Mouse (Mus musculus): ENCODE measurements around the gene Slc10a7.
"Not testable (repeated sequence)": the region's sequence is repeated elsewhere in the genome, so short reads cannot be mapped to it uniquely, and the experiment has no call there.

The Slc10a7 gene

DNA sequence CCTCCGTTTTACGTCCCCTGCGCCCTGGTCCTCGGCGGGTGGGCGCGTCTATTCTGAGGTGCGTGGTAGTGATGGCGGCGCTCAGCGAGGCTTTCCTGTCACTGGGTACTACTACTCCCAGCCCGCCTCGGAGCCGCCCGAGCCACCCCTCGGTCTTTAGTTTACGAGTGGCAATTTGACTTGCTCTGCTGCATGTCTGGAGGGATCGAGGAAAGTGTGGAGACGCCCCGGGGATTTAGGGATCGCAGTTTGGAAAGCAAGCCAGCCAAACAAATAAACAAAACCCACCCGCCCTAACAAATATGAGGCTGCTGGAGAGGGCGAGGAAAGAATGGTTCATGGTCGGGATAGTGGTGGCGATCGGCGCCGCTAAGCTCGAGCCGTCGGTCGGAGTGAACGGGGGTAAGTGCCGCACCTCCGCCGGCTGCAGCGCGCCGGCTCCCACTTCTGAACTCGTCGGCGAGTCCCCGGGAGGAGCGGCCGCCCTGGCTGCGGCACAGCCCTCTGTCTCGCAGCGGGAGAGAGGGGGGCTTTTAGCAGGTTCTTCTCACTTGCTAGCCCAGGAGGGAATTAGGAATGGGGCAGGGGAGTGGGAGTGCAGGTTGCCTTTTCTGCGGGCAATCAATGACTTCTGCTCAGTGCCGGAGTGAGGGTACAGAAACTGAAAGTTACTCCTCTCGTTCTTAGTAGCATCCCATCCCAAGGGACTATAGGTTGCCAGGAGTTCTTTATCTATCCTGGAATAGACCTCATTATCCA lies at the start of gene Slc10a7:
Gene Slc10a7, plus strand, starts transcription at position 74 of the 759 bp plus-strand sequence.
- peak; percentile 87 for DNase-seq (ENCODE audit: low read depth)

DNA sequence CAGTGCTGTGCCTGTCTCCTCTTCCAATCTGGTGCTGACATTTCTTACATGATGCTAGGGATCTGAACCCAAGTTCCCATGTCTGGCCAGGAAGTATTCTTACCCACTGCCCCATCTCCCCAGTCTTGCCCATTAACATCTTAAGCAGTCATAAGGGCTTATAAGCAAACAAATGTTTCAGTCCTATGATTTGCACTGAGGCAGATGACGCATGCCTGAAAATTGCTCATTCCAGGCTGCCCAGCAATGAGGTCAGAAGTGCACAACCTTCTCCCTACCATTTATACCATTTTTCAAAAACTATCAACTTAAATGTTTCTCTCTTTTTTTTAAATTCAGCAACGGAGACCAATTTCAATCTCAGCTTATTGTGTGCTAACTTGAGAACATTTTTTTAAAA lies 45.2 kb upstream of the Slc10a7 start:
- no peak for DNase-seq (ENCODE audit: low read depth)

DNA sequence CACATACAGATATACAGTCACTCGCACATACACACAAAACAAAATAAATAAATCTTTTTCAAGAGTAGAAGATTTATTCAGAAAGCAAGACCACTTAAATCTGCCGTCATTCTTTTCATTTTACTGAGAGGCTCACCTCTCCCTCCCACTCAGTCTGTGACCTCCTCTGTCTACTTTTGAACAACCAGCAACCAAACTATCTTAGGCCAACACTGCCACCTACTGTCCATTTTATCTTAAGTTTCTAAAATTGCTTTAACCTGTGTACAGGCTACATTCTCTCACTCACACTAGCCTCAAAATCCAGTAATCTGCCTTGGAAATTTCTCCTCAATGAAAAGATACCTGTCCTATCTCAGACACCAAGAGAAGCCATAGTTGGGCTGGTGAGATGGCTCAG lies 41.3 kb upstream of the Slc10a7 start:
- DNase-seq (ENCODE audit: low read depth), result peak; percentile 5

DNA sequence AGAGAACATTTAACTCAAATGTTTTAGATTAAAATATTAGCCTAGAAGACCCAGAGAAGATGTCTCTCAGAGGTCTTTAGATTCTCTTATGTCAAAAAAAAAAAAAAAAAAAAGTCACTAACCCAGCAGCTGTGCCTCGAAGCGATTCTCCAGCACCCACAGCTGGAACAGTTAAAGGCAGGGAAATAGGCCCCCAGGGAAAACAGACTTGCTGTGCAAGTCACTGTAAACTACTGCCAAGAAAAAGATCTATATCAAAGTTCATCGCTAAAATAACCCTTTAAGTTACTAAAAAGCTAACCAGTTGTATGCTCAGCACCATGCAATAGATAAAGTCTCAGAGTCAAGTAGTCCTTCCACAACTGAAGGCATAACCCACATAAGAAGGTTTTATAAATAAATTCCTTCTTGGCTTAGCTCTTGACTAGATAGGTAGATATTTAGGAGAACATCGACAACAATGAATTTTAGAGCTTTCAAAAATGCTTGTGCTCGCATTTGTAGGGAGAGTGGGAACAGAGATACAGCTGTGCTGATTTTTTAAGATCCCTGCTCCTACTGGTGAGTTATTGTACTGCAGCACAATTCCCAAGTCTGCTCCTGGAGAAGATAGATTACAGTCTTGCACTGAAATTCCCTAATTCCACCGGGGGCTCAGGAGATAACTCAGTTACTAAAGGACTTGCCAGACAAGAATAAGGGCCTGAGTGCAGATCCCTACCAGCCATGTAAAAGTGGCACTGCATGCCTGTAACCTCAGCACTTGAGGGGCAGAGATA lies 31.9 kb upstream of the Slc10a7 start:
- DNase-seq (ENCODE audit: low read depth), result no peak

DNA sequence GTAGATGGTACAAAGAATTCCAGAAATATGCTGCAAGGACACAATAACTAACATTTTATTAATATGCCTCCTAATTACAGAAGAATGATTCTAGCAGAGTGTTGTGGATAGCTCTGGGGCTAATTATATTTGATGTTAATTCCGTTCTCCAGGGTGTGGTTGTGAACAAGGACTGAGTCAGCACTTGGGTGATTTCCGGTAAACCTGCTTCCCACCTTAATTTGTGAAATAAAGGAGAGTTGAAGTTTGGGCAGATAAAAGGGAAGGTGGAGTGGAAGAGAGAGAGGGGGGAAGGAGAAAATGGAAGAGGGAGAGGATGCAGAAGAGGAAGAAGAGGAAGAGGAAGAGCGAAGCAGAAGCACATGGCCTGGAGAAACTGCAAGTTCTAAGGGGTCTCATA lies 19.4 kb upstream of the Slc10a7 start:
- no peak for DNase-seq (ENCODE audit: low read depth)

DNA sequence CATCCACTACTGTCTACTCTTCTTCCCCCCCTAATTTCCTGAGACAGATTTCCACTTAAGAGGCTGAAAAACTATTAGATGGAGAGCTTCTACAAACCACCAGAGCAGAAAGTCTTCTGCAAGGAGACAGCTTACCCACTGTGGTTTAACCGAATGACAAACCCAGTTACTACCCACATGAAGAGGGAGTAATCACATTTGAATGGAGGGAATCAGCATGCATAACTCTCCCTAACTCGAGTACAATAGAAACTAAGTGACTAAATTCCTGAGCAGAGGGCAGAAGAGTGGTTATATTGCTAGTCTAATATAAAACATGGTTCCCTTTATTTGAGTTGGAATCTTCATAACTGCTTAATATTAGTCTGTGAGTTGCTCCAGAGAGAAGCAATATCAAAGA lies 16.1 kb upstream of the Slc10a7 start:
- DNase-seq (ENCODE audit: low read depth), result no peak

DNA sequence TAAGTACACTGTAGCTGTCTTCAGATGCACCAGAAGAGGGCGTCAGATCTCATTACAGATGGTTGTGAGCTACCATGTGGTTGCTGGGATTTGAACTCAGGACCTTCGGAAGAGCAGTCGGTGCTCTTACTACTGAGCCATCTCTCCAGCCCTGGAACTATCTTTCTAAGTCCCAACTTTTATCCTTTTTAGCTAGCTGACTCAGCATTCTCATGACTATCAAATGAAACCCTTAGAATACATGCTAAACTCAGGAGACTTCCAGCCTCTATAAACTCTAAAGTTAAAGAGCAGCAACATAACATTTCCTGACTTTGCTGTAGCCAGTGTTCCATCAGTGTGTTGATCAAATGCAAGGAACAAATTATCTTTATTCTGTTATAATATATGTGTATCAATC lies 12.9 kb upstream of the Slc10a7 start:
- DNase-seq (ENCODE audit: low read depth), result not testable (repeated sequence)

DNA sequence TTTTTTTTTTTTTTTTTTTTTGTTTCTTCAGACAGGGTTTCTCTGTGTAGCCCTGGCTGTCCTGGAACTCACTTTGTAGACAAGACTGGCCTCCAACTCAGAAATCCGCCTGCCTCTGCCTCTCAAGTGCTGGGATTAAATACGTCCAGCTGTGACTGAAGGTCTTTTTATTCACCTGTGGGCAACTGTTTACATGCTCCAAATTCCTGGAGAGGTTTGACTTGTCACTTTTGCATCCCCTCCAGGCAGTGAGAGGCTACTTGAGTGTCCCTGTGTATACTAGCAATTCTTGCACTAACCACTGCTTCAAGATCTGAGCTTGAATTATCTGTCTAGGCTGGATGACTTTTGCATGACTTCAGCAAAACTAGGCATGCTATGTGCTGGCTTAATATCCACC lies 6.4 kb upstream of the Slc10a7 start:
- no peak for DNase-seq (ENCODE audit: low read depth)

DNA sequence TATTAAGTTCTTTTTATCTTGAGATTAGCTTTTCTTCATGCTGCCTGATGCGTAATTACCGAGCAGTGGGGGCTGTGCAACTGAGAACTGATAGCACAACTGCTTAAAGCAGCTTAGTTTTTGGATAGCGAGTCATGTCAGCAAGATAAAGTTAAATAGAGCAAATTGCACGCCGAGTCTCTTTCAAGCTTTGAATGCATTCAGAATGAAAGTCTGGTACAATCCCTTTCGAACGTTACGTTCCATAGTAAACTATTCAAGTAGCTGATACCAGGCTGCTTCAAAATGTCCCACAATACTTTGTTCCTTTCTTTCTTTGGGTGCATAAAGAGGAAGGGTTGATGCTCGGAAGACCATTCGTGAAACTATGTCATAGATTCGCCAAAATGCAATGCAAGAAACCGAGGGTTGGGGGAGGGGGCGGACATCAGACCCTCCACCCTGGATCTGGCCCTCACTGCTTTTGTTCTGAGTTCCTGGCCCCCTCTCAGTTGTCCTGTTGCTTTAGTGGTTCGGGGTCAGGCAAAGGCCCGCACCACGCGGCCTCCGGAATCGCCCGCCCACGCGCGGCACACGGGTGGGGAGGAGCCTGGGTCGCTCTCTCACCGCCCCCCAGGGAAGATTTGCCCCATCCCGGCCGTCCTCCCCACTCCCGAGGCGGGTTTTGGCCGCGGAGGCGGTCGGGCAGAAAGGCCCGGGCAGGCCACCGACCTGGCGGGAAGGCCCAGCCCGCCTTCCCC lies 997 bp upstream of the Slc10a7 start:
- peak; percentile 79 for DNase-seq (ENCODE audit: low read depth)

DNA sequence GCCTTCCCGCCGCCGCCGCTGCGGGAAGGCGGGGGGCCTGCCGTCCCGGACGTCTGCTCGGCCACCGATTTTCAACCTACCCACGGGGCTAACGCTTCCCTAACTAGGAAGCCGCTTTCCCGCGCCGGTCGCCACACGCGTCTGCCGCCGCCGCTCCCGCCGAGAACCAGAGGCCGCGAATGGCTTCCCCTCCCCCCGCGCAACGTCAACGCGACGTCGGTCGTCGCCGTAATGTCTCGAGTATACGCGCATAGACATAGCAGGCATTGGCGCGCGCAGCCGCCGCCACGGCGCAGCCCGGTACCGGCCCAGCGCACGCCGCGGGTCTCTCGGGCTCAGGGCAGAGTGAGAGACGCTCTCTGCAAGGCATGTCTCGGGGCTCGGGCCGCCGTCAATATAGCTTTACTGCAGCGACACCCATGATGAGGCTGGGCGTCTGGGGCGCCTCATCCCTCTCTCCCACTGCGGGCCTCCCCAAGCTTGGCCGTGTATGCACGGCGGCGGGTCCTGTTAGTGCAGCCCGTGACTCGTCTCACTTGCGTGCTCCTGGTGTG lies 350 bp upstream of the Slc10a7 start, which contains the start of gene Rbmxl1:
Gene Rbmxl1, minus strand, starts transcription at position 180 of the 554 bp plus-strand sequence.
- DNase-seq (ENCODE audit: low read depth), result peak; percentile 95

DNA sequence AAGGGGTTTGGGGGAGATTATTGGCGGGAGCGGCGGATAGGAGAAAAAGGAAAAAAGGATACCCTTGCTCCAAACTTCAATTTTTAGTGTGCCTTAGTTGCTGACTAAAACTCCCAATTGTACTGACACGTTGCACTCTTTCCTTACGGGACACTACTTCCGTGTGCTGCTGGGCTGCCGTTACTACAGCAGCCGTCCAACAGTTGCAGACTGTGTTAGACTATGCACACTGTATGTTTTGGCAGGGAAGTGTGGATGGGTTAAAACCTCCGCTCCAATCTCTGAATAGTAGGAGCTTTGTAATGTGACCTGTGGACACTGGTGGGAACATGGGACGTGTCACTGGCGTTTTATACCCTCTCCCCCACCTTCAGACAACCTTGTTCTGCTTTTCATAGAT lies 948 bp downstream of the Slc10a7 start:
- peak; percentile 43 for DNase-seq (ENCODE audit: low read depth)

DNA sequence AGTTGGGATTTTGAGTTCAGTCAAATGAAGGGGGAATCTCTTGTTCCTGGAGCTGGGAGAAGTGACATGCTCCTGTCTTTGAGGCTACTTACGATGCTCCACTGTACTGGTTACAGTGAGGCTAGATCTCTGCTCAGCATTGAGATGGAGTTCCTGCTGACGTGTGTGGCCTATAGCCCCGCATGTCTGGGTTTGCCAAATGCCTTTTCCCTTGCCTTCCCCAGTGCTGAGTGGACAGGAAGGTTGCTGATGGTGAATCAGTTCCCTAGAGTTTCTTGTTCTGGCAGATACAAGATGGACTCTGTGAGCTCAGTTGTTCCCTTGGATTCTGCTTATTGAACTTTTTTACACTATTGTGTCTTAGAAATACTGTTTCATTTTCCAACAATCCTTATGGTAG lies 1.8 kb downstream of the Slc10a7 start:
- peak; percentile 10 for DNase-seq (ENCODE audit: low read depth)

DNA sequence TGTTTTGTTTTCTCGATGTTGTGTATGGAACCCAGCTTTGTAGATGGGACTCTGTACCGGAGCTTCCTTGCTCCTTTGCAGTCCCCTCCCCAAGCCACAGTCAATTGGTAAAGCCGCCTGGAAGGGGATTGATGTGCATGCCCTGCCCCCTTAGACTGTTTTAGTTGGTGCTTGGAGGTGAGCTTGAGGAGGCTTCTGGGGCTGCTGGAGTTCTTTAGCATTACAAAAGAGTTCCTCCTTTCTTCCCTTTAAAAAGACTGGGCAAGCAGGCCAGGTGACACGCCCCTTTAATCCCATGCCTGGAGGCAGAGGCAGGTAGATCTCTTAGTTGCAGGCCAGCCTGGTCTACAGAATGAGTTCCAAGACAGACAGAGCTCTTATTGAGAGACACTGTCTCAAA lies 4.0 kb downstream of the Slc10a7 start:
- DNase-seq (ENCODE audit: low read depth), result no peak

DNA sequence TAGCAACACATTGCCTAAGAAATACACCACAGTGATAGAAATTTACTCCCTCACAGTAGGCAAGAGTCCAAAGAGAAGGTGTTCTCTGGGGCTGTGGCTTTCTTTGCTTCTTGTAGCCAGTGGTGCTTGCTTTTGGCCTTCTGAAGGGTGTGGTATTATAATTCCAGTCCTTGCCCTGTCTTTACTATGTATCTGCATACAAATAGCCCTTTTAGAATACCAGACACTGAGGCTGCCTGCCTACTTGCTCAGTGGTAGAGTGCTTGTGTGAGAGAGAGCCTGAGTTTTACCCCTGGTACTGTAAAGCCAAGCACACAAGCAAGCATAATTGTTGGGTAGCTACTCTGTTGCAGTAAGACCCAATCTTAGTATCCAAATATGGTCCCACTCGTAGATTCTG lies 5.6 kb downstream of the Slc10a7 start:
- DNase-seq (ENCODE audit: low read depth), result no peak

DNA sequence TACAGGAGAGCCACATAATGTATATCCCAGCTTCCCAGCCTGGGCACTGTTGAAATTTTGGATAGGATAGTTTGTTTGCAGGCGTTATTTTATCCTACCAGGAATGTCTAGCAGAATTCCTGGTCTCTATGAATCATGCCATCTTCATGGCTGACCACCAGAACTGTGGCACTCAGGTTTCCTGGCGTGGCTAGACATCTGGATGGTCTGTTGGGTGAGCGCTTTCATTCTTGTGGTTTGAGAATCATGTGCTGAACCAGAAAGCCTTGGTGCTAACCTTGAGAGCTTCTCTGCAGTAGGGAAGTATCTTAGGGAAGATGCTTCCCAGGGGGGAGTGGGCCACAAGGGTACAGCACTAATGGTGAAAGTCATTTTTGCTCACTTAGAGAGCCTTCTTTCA lies 6.0 kb downstream of the Slc10a7 start:
- no peak for DNase-seq (ENCODE audit: low read depth)

DNA sequence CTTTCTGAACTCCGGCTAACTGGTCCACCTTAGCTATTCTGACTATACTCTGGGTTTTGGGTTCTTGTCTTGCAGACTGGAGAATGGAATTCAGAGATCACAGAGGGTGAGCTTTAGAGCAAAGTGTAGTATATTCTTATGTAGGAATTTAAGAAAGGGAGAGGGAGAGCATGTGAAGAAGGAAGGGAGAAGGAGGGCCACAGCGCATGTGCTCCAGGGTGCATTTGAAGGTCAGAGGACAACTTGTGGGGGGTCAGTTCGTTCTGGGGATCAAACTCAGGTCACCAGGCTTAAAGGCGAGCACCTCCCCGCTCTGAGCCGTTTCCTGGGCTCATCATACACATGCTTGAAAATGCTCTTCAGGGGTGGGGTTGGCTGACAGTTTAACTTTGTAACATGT lies 24.8 kb downstream of the Slc10a7 start:
- DNase-seq (ENCODE audit: low read depth), result no peak

DNA sequence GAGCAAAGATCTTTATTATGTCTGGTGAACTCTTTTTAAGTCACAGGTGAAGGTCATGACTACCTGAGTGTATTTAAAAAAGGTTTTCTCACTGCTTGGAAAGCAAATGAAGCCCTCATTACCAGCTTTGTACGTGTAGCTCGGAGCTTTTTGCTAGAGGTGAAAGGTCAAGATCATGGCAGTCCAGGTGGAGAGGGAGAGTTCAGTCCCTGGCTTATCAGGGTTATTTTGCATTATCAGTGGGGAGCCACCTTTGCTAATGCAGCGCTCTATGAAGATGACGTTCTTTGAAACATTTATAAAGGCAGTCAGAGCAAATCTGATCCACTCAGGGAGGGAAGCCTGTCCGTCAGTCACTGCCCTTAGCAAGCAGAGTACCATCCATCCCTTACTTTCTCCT lies 27.6 kb downstream of the Slc10a7 start:
- no peak for DNase-seq (ENCODE audit: low read depth)

DNA sequence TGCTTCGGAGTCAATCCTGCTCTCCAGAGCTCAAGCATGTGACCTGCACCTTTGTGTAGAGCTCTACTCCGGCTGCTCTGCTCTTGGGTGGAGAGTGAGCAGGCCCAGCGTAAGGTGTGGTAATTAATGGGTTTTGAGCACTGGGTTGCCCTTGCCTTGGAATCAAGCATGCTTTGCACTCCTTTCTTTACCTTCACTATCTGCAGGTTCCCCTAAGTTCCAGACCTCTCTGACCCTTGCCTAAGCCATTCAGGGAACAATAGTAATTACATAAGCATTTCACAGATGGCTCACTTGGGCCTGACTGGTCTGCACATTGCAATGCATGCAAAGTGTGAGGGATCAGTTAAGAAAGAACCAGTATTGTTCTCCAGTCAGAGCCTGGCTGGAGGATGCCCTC lies 28.6 kb downstream of the Slc10a7 start:
- DNase-seq (ENCODE audit: low read depth), result no peak

DNA sequence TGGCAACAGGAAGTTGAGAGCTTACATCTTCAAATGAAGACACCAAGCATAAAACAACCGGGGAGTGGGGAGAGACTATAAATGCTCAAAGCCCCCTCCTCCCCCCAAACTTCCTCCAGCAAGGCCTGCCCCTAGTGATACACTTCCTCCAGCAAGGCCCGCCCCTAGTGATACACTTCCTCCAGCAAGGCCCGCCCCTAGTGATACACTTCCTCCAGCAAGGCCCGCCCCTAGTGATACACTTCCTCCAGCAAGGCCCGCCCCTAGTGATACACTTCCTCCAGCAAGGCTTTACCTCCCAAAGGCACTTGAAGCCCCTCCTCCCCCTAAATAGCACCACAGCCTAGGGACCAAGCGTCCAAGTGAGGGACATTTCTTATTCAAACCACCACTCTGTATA lies 33.5 kb downstream of the Slc10a7 start:
- peak; percentile 17 for DNase-seq (ENCODE audit: low read depth)

DNA sequence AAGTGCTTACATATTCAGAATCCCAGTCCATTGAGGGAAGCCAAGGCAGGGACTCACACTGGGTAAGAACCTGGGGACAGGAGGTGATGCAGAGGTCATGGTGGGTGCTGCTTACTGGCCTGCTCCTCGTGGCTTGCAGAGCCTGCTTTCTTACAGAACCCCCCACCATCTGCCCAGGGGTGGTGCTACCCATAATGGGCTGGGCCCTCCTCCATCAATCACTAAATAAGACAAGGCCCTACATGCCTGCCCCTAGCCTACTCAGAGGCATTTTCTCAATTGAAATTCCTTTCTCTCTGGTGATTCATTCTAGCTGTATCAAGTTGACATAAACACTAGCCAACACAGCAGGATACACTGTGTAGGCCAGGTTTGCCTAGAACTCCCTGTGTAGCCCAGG lies 34.5 kb downstream of the Slc10a7 start:
- no peak for DNase-seq (ENCODE audit: low read depth)

DNA sequence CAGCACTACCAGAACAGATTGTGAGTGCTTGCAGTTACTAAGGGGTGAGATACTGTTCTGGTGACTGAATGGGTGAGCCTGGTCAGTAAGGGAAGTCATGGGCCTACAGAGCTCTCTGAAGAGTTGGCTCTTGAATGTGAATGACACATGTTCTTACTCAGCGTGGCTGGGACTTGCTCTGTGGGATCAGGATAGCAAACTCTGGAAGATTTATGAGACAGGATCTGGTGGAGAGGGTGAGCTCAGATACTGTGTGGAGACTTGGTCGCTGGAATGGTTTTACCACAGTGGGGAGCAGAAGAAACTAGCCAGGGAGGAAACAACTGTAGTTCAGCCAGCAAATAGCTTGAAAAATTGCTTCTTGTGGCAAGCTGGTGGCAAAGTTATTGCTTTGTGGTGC lies 35.4 kb downstream of the Slc10a7 start:
- no peak for DNase-seq (ENCODE audit: low read depth)

DNA sequence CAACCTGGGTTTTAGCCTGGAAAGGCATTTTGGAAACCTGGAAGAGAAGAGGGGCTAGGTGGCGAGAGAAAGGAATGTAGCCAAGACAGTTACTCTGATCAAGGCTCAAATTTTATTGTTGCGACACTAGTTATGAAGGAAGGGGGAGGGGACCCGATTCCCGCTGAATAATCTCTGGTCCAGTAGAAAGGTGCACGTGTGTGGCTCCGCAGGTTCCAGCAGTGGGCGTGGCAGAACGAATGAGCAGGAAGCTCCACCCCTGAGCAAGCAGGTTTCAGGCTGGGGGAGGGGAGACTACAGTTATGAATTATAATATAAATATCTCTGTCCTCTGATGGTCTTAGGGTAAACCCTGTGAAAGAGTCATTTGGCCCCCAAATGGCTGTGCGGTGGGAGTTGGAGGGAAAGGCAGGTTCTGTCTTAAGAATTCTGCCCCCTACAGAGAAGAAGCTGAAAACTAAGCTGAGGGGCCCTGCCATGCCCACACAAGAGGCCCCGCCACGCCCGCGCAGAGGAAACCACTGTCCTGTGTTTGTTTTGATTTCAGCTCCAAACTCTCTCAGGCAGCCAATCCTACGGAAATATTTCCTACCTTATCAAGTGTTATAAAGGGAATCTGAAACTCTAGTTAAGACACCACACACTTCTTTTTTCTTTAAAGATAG lies 36.1 kb downstream of the Slc10a7 start:
- DNase-seq (ENCODE audit: low read depth), result not testable (repeated sequence)

Data from naive thymus-derived CD4-positive, alpha-beta T cell, adult 2 months (primary cell).